Mouse (Mus musculus): ENCODE results near the gene Chdh. TPM values are rescaled to one million over a fixed set of nuclear protein-coding genes. Genes with fewer than 3 reads are reported as not detected.

The Chdh gene
- polyA plus RNA-seq, 1 experiment, result not detected

DNA sequence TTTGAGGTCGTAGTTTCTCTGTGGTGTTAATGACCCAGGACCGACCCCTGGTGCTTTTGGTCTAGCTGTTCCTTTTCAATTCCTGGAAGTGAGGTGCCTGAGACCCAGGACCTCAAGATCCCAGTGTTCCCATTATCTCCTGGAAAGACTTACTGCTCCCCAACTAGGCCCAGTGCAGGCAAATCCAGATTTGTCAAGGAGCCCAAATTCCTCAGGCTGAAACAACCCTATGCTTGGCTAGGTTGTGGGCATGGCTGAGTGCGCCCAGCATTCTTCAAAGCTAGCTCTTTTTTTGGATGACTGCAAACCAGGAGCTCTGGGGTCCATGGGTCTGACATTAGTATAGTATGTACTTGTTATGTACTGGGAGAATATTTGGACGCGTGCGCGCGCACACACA is 10.6 kb downstream of the Chdh start:
- TF ChIP-seq TAL1 (IDR thresholded peaks at IDR 0.05; ENCODE audit: low read length) (no peak), GATA1 (IDR thresholded peaks at IDR 0.05; ENCODE audit: low read length) (no peak)
- H3K9me3 ChIP-seq (ENCODE audit: control insufficient read depth, low read length), result no peaks in the 10 kb centered on the region
- no peak overlapping the region for H3K4me3 ChIP-seq (replicated peaks)
- H3K27me3 ChIP-seq (ENCODE audit: control insufficient read depth), result no peaks in the 10 kb centered on the region
- no peaks in the 10 kb centered on the region for H3K36me3 ChIP-seq (ENCODE audit: control insufficient read depth)
- H3K4me1 ChIP-seq (ENCODE audit: control insufficient read depth), result no peaks in the 10 kb centered on the region

DNA sequence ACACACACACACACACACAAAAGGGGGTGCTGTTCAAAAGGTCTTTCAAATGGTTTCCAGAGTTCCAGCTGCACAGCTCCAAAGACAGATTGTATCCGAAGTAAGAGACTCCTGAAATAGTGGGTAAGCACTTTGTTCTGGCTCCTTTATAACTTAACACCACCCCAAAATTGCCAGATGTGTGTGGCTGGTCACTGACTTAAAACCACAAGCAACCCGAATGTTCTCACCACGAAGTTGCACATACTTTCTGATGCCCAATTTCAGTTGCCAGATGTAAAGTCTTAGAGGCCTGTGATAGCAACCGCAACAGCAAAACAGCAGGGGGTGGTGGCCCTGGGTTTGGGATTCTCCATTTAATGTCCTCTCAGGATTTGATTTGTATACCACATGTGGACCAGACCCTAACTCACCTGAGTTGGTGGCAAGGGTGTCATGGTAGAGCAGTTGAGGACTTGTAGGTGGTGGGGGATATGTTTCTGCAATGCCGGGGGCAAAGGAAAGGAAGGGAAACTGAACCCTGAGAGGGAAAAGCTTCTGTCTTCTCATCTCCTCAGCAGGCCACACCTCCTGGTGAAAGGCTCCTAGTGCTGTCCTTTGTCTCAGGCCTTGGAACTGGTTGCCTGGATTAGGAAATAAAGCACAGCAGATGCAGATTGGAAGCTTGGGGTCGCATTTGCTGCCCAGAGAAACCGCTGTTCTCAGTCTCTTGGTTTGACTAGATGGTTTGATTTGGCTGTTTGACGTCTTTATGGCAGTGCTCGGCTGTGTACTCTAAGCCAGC is 11.2 kb downstream of the Chdh start:
- TF ChIP-seq TAL1 (IDR thresholded peaks at IDR 0.05; ENCODE audit: low read length), result no peak
- TF ChIP-seq GATA1 (IDR thresholded peaks at IDR 0.05; ENCODE audit: low read length), result no peak
- no peaks in the 10 kb centered on the region for H3K36me3 ChIP-seq (ENCODE audit: control insufficient read depth)
- H3K27me3 ChIP-seq (ENCODE audit: control insufficient read depth), result no peaks in the 10 kb centered on the region

GRCm38 (mm10) chr14:30022471-30022870 is 13.6 kb downstream of the Chdh start:
- TF ChIP-seq GATA1 (IDR thresholded peaks at IDR 0.05; ENCODE audit: low read length), result no peak
- no peak for TF ChIP-seq TAL1 (IDR thresholded peaks at IDR 0.05; ENCODE audit: low read length)
- Histone ChIP-seq H3K4me3 (replicated peaks) (no peak overlapping the region), H3K4me1 (ENCODE audit: control insufficient read depth) (no peaks in the 10 kb centered on the region), H3K27me3 (ENCODE audit: control insufficient read depth) (no peaks in the 10 kb centered on the region), H3K36me3 (ENCODE audit: control insufficient read depth) (no peaks in the 10 kb centered on the region), H3K9me3 (ENCODE audit: control insufficient read depth, low read length) (no peaks in the 10 kb centered on the region)

More for the DNA sequence above, 11.2 kb downstream of the Chdh start:
- Histone ChIP-seq H3K4me1 (ENCODE audit: control insufficient read depth) (no peaks in the 10 kb centered on the region), H3K9me3 (ENCODE audit: control insufficient read depth, low read length) (no peaks in the 10 kb centered on the region), H3K4me3 (replicated peaks) (no peak overlapping the region)

DNA sequence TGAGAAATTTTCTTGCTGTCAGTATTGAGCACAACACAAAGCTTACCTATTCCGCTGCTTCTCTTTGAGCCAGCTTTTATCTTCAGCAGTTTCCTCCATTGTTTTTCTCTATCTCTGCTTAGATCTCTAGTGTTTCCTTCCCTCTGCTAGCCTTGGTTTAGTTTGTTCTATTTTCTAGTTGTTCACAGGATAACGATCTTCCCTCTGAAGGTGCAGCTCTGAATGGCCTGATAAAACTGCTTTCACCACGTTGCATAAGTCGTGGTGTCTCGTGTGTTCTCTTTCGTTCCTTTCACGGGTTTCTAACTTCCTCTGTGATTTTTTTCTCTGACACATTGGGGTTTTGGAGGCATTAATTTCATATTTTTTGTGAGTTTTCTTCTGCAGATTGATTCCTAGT is 15.6 kb downstream of the Chdh start:
- Histone ChIP-seq H3K4me3 (replicated peaks) (no peak overlapping the region), H3K27me3 (ENCODE audit: control insufficient read depth) (no peaks in the 10 kb centered on the region), H3K9me3 (ENCODE audit: control insufficient read depth, low read length) (no peaks in the 10 kb centered on the region), H3K4me1 (ENCODE audit: control insufficient read depth) (no peaks in the 10 kb centered on the region), H3K36me3 (ENCODE audit: control insufficient read depth) (no peaks in the 10 kb centered on the region)
- TF ChIP-seq TAL1 (IDR thresholded peaks at IDR 0.05; ENCODE audit: low read length) (no peak), GATA1 (IDR thresholded peaks at IDR 0.05; ENCODE audit: low read length) (no peak)

DNA sequence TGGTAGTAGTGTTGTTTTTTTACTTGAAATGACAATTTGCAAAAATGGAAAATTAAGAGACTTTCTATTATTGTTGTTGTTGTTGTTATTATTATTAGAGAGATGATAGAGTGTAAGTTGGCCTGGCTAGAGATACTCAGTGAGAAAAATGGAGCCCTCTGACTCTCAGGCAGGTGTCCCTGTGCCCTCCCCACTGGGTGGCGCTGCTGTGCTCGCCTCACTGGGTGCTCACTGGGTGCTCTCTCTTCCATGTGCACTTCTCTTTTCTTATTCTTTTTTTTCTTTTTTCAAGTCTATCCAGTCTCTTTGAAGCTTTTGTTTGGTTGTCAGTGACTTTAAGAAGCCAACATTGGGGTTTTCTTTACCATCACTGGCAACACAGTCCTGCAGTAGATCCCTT is 18.6 kb downstream of the Chdh start:
- Histone ChIP-seq H3K36me3 (ENCODE audit: control insufficient read depth) (no peaks in the 10 kb centered on the region; the same call in 1 of the 2 replicates), H3K4me1 (ENCODE audit: control insufficient read depth) (no peaks in the 10 kb centered on the region), H3K4me3 (replicated peaks) (no peak overlapping the region), H3K9me3 (ENCODE audit: control insufficient read depth, low read length) (no peaks in the 10 kb centered on the region), H3K27me3 (ENCODE audit: control insufficient read depth) (no peaks in the 10 kb centered on the region)
- TF ChIP-seq GATA1 (IDR thresholded peaks at IDR 0.05; ENCODE audit: low read length) (no peak), TAL1 (IDR thresholded peaks at IDR 0.05; ENCODE audit: low read length) (no peak)

DNA sequence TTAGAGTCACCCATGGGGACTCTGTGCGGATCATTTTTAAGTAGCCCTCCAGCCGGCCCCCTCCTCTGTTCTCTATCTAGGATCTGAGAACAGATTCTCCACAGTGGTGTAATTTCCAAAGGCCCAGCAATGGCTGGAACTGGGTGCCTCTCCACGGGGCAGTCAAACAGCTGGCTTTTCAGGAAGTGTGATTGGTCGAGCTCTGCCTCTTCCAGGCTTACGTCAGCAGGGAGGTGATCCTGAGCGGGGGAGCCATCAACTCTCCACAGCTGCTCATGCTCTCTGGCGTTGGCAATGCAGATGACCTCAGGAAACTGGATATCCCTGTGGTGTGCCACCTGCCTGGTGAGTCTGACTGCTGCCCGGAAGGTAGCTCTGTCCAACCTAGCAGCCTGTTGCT is 24.6 kb downstream of the Chdh start:
- TF ChIP-seq GATA1 (IDR thresholded peaks at IDR 0.05; ENCODE audit: low read length), result no peak
- TF ChIP-seq TAL1 (IDR thresholded peaks at IDR 0.05; ENCODE audit: low read length), result no peak
- H3K4me1 ChIP-seq (ENCODE audit: control insufficient read depth), result no peaks in the 10 kb centered on the region
- H3K36me3 ChIP-seq (ENCODE audit: control insufficient read depth), result no peaks in the 10 kb centered on the region; the same call in 1 of the 2 replicates
- H3K4me3 ChIP-seq (replicated peaks), result no peak overlapping the region
- H3K27me3 ChIP-seq (ENCODE audit: control insufficient read depth), result no peaks in the 10 kb centered on the region
- no peaks in the 10 kb centered on the region for H3K9me3 ChIP-seq (ENCODE audit: control insufficient read depth, low read length)

DNA sequence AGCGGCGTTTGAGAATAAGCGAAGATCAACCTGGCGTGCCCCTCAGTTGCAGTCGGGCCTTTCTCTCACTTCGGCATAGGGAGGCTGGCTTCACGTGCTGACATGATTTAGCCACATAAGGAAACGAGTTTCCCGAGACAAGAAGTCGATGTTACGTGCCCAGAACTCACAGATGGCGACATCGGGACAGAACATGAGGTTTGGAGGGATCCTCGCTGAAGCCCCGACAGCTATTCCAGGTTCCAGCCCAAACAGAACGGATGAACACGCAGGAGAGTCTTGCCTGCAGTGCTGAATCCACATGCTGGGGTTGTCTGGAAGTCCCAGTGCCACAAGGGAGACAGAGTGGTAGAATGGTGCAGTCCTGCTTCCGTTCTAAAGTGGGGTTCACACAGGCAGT is 29.6 kb downstream of the Chdh start:
- no peak overlapping the region for H3K4me3 ChIP-seq (replicated peaks)
- no peak for TF ChIP-seq GATA1 (IDR thresholded peaks at IDR 0.05; ENCODE audit: low read length)
- TF ChIP-seq TAL1 (IDR thresholded peaks at IDR 0.05; ENCODE audit: low read length), result no peak
- no peaks in the 10 kb centered on the region for H3K36me3 ChIP-seq (ENCODE audit: control insufficient read depth)
- no peaks in the 10 kb centered on the region for H3K9me3 ChIP-seq (ENCODE audit: control insufficient read depth, low read length)
- no peaks in the 10 kb centered on the region for H3K4me1 ChIP-seq (ENCODE audit: control insufficient read depth)
- H3K27me3 ChIP-seq (ENCODE audit: control insufficient read depth), result no peaks in the 10 kb centered on the region

GRCm38 (mm10) chr14:30039413-30039812 is 30.6 kb downstream of the Chdh start:
- Histone ChIP-seq H3K9me3 (ENCODE audit: control insufficient read depth, low read length) (no peaks in the 10 kb centered on the region), H3K4me3 (replicated peaks) (no peak overlapping the region), H3K27me3 (ENCODE audit: control insufficient read depth) (no peaks in the 10 kb centered on the region), H3K36me3 (ENCODE audit: control insufficient read depth) (no peaks in the 10 kb centered on the region), H3K4me1 (ENCODE audit: control insufficient read depth) (no peaks in the 10 kb centered on the region)
- no peak for TF ChIP-seq TAL1 (IDR thresholded peaks at IDR 0.05; ENCODE audit: low read length)
- no peak for TF ChIP-seq GATA1 (IDR thresholded peaks at IDR 0.05; ENCODE audit: low read length)

- Histone ChIP-seq H3K27me3 (ENCODE audit: control insufficient read depth) (no peaks in the 10 kb centered on the region), H3K36me3 (ENCODE audit: control insufficient read depth) (no peaks in the 10 kb centered on the region), H3K4me1 (ENCODE audit: control insufficient read depth) (no peaks in the 10 kb centered on the region), H3K9me3 (ENCODE audit: control insufficient read depth, low read length) (no peaks in the 10 kb centered on the region), H3K4me3 (replicated peaks) (no peak overlapping the region)
- TF ChIP-seq GATA1 (IDR thresholded peaks at IDR 0.05; ENCODE audit: low read length) (no peak), TAL1 (IDR thresholded peaks at IDR 0.05; ENCODE audit: low read length) (no peak)
Measured at GRCm38 (mm10) chr14:30041836-30042235, 33.0 kb downstream of the Chdh start.

Measured in erythroblast, embryonic 14.5 days (primary cell).